Mouse (Mus musculus) lung, postnatal 36 days (tissue): ENCODE results near the gene Cdc42se2.

Source experiments
- DNase-seq: peaks from one replicate; pipeline ENCODE4 v3.0.0; 2022; ENCODE audit warnings: mixed read lengths

Cdc42se2 gene

DNA sequence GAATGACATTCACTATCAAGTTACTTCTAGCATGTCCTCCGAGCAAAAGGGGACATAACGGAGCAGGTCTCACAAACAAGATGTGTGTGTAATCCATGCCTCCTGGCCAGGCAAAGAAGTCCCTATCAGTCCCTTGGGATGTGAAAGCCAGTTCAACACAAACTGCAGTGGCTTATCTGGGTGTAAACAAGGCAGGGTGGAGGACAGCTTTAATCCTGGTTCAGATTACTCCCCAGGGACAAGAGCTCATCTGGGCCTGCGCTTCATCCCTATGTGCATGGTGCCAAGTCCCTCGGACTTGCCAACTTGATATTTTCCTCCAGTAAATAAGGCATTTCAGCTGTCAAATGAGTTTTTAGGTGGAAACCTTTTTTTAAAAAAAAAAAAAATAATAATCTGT is 36.0 kb downstream of the Cdc42se2 start:
- no peak for DNase-seq

DNA sequence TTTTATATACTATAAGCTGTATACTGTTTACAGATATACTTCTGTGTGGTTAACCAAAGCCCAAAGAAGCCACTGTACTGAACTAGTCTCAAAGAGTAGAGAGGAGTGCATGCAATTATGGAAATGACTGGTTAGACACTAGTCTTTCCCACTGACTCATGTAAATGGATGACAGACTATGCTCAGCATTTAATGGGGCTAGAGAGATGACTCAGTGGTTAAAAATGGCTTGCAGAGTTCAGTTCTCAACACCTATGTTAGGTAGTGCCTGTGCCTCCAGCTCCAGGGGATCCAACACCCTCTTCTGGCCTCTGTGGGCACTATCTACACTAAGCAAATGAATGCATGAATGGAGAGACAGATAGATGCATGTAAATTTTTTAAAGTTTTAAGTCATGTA is 38.6 kb downstream of the Cdc42se2 start:
- no peak for DNase-seq

DNA sequence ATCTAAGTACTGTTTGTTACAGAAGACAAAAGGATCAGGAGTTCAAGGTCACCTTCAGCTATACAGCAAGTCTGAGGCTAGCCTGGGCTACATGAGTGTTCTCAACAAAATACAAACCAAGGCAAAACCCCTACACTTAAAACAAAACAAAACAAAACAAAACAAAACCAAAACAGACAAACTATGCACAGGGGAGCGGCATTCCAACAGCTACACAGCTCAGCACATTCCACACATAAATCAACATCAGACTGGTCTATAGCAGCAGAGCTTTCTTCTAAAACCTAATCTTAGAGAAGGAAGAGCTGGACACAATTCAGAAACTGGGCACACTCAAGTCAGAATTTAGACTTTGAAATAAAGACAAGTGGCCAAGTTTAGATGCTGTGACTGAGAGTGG is 43.2 kb downstream of the Cdc42se2 start:
- DNase-seq = no peak

DNA sequence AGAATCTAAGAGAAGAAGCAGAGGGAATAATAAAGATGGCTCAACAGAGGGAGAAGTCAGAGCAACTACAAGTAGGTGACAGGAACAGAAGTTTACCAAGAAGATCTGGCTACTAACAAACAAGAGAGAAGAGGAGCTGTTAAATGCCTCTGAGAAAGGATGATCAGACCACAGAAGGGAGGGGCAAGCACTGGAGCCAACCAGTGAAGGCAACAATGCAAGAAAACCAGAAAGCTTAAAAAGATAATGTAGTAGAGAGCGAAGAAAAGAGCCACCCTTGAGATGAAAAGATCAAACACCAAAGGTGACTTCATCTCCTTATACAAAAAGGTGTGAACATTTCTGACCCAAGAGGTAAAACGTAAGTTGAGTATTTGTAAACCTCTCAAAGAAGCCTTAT is 46.1 kb downstream of the Cdc42se2 start:
- no peak for DNase-seq

DNA sequence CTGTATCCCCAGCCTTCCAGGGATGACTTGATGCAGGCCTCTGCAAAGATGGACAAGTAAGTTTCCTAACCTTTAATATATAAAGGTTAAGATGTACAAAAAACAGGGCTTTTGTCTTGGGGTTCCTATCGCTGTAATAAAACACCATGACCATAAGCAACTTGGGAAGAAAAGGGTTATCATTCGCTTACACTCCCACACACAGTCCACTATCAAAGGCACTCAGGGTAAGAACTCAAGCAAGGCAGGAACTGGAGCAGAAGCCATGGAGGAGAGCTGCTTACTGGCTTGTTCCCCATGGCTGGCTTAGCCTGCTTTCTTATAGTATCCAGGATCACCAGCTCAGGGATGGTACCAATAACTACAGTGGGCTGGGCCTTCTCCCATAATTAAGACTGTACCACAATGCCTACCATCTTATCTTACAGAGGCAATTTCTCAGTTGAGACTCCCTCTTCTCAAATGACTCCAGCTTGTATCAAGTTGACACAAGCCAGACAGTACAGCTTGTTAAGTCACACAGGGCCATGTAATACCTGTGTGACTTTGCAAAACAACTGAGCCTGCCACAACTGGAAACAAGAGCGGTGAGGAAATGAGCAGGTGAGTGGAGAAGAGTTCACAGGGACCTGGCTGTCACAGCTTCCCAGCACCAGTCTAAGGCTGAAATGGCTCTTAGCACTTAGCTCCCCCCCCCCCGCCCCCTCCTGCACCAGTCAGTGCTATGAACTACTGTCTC is 48.3 kb downstream of the Cdc42se2 start:
- no peak for DNase-seq

DNA sequence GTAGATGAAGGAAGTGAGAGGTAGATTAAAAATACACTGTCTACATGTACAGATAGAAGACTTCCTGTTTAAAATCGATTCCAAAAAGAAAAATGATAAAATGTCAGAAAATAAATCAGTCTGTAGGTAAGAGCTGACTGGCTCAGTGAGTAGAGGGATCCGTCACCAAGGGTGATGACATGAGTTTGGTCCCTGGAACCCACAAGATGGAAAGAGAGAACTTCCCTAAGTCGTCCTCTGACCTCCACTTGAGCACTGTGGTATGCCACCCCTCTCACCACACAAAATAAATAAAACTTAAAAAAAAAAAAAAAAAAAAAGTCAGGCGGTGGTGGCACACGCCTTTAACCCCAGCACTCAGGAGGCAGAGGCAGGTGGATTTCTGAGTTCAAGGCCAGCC is 50.6 kb downstream of the Cdc42se2 start:
- DNase-seq = no peak

DNA sequence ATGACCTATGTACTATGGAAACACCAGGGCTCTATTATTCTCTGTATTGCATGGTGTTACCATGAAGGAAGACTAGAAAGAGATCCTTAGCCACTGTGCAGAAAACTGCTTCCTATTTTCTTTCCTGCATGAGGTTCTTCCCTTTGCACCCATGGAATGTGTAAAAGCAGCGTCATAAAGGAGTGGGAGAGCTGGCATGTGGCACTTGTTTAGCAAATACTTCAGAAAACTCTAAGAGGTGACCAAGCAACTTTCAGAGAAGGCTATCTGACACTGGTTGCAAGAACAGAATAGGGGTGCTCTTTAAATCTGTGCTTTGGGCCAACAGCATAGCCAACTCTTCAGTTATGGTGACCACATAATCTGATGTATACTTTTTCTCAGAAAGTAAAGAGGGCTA is 52.4 kb downstream of the Cdc42se2 start:
- peak; percentile 74 for DNase-seq

DNA sequence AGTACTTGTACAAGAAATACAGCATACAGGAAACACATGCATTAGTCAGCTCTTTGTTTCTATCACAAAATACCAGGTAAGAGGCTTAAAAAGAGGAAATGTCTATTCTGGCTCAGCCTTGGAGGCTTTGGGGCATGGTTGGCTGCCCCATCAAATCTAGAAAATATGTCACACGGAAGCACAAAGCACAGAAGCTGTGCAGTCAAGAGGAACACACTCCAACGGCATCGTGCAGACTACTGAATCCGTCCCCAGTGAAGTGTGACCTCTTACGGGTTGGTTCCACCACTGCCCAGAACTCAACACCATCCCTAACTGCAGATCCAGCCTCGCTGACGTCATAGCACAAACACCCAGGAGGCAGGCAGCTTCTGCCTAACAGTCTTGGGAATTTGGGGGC is 53.9 kb downstream of the Cdc42se2 start:
- DNase-seq = no peak

DNA sequence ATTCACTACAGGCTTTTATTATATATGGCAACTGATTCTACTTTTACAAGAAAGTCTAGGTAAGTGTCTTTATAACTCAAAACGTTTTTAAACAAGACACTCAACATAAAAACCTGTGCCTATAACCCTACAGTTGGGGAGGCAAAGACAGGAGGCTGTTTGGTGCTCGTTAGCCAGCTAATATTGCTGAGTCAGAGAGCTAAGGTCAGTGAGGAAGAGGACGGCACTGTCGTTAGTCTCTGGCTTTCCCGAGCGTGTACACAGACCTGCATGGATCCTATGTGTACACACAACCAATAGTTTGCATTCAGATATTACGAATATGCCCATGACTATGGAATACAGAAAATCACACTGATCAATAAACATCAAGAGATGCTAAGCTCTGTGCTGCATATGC is 56.1 kb downstream of the Cdc42se2 start:
- no peak for DNase-seq

DNA sequence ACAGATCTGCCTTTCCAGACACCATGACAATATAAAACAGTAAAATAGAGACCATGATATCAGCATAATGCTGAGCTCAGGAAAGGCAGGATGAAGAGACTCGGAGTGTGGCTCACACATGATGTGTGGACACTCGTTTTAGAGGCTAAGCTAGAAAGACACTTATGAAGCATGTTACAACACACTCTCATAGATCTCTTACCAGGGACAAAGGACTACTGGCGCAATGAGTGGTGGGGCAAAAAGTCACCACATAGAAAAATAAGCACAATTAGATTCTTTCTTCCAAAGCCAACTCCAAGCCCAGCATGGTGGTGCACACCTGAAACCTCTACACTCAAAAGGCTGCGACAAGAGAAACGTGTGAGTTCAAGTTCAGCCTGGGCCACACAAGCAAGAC is 56.5 kb downstream of the Cdc42se2 start:
- DNase-seq = no peak

DNA sequence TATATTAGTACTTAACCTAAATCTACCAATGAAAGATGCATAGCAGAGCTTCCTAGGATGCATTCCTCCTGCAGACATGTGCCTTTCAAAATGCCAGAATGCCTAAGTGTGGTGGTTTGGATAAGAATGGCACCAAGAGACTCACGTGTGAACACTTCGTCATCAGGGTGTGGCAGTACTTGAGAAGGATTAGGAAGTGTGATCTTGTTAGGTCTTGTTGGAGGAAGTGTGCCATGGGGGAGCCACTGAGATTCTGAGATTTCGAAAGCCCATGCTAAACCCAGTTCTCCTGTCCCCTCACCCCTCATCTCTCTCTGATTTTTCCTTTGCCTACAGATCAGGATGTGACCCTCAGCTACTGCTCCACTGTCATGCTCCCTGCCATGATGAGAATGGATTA is 58.2 kb downstream of the Cdc42se2 start:
- peak; percentile 56 for DNase-seq

DNA sequence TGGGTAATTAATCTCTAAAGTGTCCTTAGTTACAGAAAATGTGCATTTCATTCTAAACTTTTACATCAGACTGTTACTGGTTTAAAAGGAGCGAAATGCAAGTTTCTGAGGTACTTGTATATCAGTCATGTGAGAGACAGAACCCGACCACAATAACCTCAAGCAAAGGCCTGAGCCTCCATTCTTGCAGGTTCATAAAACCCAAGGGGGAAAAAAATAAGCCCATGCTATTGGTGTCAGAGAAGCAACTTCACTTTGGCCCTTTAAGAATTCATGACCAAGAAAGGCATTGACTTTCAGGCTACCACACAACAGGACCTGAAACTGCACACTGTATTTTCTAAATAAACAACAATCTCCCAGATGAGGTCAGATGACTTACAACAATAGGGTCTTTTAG is 59.1 kb downstream of the Cdc42se2 start:
- no peak for DNase-seq

DNA sequence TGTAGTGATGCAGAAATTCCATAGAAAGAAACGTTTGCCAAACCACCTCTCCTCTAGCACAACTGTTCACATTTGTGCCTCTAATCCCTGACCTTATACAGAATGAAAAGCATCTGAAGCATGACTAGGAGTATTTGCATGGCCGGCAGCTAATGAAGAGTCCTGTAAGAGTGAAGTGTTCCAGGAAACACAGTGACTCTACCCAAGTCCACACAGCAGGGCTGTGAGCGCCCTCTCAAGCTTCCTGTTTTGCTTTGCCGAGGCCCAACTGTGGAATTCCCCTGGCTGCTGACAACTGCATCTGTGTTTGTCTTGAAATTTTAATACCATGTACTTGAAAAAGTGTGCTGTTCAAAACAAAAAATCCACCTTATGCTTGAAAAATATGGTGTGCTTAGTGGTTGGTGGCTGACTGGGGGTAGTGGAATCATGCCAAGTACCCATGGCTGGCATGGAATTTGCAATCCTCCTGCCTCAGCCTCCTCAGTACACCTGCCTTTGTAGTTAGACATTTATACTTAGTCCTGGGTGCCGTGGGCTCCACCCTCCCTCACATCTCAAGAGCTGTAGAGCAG is 60.1 kb downstream of the Cdc42se2 start:
- peak; percentile 83 for DNase-seq

DNA sequence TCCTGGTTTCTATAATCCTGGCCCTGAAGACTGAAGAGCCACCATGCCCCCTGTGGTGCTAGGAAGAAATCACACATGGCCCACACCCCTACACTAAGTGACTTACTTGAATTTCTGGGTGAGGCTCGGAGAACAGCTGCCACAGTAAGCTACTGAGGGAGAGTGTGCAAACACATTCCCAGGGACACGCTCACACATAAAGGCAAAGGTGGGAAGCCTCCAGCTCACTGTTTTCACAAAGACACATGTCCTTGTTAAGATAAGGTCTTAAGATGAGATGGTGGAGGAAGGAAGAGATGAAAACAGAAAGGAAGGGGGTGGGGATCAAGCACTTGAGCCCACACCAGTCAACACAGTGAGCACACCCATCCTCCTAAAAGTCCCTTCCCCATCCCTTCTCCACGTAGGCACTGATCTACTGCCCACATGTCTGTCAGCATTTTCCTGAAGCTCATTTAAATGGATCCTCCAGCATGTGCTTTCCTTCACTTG is 60.9 kb downstream of the Cdc42se2 start:
- no peak for DNase-seq

DNA sequence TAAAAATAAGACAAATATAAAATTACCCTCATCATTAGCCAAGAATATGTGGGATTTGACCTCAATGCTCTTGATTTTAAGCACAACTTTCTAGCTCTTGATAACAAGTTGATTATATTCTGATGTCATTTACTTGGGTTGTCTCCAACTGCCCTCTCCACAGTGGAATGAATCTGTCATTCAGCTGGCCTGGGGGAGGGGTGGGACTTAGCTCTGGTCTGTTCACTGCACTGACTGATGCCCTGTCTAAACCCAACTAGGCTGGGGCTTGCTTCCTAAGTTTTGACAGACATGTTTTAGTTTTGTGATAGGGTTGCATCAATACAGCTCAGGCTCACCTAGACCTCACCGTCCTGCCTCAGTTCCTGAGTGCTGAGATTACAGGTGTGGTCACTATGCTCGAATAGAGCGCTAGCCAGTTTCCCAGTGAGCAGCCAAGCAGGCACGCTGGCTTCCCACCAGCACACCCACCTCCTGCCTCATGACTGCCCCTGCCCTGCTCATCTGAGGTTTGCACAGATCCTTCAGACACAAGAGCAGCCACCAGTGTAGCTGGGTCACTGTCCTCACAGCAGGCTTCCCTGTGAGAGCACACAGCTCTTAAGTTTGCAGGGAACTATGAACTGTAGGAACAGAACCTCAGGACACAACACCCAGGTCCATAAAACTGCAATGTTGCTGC is 63.0 kb downstream of the Cdc42se2 start:
- DNase-seq = peak; percentile 66

DNA sequence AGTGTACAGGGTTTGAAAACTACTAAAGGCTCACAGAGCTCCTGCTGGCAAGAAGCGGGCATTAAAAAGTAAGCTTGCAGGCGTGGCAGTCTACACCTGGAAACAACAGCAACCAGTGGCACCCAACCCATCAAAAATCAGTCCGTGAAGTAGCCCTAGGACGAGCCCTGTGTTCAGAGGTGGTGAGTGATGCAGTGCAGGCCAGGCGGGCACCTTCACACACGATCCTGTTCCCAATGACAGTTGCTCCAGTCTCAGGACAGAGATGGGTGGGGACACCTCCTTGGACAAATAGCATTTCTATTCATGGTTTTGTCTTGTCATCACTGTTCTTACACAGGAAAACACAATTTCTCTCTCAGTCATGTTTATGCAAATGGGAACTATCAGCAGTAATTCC is 65.4 kb downstream of the Cdc42se2 start:
- DNase-seq = no peak

DNA sequence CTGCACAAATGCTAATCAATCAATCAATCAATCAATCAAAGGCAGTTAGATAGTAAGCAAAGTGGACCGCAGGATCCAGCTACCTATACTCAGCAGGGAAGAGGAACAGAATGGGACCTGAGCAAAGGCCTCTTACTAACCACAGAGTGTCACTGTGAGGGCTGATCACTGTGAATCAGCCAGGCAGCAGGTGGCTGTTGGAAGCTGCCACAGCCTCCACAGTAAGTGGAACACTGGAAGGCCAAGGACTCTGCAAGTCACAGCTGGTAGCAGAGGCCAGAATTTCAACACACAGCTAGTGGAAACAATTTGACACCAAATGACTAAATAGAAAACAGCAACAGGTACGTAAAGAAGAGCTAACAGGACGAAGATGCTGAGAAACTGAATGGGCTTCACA is 68.9 kb downstream of the Cdc42se2 start:
- DNase-seq = no peak

DNA sequence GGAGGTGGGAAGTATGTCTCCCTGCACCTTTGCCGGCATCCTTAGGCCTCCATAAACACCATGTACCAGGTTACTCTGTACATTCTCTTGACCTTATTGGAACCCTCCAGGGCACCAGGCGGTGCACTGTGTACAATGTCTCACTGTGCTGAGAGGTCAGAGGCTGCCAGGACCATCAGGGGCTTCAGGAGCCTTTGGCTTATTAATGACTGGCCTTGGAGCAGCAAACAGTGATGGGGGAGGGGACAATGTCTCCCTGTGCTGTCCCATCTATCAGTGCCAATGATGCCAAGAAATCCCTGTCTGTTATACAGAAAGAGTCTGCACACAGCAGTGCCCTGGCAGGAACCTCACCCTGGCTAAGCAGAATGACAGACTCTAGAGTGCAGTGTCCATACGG is 69.6 kb downstream of the Cdc42se2 start:
- no peak for DNase-seq

DNA sequence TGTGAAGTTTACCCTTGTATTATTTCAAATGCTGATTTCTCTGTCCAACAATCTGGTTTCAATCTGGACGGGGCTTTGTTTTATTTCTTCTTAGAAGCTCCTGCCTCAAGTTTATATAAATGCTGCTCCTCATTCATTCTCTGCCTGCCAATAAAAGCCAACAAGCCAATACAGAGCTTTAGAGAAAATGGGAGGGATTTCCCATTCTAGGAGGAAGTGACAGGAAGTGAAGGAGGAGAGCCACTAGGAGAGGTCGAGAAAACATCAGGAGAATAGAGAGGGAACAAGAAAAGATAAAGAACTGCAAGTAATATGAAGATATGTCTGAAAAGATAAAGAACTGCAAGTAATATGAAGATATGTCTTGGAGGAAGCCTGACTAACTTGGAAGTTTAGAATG is 74.6 kb downstream of the Cdc42se2 start:
- no peak for DNase-seq

DNA sequence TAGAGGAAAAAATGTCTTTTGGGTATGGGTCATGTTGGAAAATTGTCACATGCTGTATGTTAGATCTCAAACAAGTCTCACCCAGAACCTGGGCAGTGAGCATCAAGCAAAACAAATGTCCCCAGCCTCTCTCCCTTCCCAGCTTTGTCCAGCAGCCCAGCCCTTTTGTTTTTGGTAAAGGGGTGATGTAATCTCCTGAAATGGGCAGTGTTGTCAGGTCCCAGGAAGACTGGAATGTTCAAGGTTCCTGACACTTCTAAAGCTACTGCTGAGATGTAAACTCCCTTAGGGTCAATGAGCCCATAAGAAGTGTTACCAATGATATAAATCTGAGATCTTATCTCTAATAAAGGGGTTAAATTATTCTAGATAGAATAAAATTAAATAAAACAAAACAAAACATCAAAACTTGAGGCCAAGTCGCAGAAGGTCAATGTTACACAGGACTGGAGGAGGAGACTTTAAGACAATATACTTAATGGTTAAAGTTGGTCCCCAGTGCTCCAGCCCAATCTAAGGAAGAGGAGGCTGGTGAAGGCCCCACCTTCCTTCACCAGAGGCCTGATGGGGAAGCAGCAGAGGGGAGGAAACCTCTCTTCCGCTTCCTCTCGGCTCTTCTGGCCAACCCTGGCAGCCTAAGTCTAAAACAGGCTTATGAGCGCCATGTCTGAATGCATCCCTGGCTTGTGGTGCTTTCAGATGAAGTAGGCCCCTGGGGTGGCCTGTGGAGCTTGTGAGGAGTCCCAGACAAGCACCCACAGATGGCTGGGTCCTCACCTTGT is 76.8 kb downstream of the Cdc42se2 start:
- DNase-seq = no peak

DNA sequence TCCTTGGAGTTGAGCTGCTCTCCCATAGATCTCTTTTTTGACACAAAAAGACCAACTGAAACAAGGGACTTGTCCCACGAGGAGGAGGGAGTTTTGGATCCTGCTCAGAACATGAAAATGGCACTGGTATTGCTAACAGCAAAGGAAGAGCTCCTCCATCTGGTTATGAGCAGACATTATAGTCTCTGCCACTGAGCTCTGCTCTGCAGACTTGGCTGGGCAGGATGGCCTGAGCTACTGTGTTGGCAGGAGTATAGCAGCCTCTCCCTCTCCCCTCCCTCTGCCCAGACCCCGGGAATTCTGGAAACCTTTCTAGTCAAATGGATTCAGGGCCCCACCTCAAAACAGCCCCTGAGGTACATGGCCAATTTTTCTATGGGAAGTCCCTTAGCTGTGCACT is 77.8 kb downstream of the Cdc42se2 start:
- DNase-seq = no peak

DNA sequence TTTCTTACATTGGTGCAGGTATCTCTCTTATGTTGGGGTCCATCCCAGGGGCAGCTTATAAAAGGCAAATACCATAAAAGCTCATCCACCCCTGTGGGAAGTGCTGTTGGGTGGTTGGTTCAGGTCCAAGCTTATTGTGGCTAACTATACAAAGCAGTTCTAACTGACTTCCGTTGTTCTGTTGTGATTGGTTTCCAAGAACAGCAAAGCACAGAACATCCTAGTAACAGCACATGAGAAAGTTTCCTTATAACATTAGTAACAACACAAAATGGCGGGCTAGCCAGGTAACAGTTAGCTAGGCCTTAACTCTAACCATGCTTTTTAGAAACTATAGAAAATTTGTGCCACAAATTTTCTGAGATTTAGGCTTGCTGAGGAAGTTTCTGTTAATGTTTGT is 79.3 kb downstream of the Cdc42se2 start:
- no peak for DNase-seq

DNA sequence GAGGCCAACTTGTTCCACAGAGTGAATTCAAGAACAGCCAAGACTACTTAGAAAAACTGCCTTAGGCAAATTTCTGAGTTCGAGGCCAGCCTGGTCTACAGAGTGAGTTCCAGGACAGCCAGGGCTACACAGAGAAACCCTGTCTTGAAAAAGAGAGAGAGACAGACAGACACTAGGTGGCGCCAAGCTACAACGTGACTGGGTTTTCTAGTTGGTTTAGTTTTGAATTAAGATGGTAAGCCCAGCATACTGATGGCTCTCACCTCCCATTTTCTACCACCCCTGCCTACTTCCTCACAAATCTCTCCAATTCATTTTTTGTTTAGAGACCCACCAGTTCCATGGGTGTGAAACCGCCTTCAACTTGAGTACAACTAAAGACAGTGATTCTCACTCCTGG is 84.2 kb downstream of the Cdc42se2 start:
- DNase-seq = peak; percentile 94

DNA sequence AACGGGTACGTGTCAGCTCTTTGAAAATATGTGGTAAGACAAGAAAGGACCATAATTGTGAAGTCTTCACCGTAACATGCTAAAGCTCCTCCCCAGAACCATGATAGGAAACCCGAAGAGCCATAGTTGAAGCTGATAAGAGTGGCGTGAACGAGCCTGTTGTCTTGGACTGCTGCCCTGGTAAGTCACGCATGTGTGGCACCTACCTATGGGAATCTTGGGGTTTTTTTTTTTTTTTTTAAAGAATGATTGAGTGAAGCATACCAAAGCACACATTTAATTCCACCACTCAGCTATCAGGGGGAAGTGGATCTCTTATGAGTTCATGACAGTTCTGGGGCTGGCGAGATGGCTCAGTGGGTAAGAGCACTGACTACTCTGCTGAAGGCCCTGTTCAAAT is 85.6 kb downstream of the Cdc42se2 start:
- DNase-seq = no peak
